Mouse (Mus musculus) brain, adult 2 months (tissue): ENCODE measurements at regions not wholly inside any gene's neighbourhood (a gene's known extent, or its start where the extent isn't known, plus 50 kb on each side); places are given as distances from the start of the nearest gene placed in this dataset.

Experiments
- DNase-seq: peaks from one replicate; pipeline ENCODE4 v3.0.0; 2011; ENCODE audit warnings: low read depth, low spot score

DNA sequence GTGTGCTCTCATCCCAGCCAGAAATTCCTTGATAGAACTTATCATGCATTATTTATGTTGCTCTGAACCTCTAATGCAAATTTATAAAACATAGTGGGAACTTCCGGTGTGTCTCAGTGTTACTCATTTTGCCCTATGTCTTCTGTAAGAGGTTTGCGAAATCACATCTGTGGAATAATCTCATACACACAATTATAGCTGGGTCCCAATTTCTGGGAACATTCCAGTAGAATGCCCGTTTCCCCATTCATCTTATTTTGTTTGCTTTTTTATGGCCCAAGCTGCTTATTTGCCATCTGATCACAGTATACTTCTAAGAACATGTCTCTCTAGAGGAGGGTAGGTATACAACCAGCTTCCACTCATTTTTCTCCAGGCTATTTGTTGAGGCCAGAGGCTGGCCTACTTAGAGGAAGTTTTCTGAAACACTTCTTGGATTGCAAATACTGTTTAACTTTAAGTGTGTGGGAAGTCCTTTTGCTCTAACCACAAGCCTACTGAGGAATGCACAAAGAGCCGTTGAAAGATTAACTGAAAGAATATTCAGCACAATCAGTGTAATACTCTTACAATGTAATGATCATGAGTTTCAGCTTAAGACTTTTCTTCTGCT, 474.1 kb upstream of the Slit2 start:
- no peak for DNase-seq

DNA sequence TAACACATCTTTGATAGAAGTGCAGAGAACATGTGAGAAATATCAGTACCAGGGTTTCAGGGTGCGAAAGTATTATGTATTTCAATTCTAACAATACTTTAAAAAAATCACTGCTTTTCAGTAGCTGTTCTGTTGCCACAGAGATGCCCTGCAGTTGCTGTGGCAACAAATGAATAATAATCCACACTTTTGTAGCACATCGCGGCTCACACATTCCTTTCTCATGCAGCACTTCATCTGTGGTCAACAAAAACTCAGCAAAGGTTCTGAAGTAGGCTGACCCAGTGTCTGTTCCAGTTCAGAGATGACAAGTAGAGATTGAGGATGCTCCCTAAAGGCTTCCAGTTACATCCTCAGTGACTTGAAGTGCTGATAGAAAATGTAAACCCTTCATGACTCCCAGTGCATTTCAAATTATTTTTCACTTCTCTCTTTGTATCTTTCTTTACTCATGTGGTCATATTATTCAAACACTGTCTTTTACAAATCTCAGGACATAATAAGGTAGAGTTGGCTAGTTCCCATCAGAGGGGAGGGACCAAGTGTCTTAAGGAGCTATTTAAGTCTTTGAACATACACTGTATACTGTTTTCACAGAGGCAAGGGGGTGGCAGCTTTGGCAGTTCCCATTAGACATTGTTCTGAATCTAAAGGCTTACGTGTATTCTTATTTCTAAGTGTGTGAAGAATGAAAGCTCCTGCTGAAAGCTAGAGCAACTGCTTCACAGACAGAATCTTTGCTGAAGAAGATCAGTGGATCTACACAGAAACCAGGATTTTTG, 460.6 kb upstream of the Slit2 start:
- peak; percentile 40 for DNase-seq

DNA sequence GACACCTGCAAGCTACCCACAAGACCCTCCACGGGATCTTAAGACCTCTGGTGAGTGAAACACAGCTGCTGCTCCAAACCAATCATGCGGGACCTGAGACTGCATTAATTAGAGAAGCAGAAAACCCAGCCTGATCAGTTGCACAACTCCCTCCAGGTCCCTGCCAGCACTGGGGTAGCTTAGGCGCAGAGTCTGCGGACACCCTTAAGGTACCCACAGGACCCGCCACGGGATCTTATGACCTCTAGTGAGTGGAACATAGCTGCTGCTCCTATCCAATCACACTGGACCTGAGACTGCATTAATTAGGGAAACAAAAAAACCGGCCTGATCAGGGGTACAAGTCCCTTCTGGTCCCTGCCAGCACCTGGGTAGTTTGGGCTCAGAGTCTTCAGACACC, 454.3 kb upstream of the Slit2 start:
- DNase-seq = no peak

DNA sequence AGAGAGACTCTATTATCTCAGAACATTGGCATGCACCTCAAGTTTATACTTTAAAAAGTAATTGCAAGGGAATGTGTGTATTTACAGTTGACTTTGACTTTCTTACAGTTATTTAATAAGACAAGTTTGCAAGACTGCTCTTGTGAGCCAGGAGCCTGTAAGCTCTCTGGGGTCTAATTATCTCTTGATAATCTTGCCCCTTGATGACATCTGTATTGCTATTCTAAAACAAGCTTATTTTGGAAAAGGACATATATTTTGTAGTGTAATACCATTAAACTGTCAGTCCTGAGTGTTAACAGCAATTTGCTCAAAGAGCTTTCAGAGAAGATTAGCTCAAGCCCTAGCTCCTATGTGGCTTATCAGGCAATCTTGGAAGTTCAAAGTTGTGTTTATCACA, 445.4 kb upstream of the Slit2 start:
- DNase-seq = no peak

DNA sequence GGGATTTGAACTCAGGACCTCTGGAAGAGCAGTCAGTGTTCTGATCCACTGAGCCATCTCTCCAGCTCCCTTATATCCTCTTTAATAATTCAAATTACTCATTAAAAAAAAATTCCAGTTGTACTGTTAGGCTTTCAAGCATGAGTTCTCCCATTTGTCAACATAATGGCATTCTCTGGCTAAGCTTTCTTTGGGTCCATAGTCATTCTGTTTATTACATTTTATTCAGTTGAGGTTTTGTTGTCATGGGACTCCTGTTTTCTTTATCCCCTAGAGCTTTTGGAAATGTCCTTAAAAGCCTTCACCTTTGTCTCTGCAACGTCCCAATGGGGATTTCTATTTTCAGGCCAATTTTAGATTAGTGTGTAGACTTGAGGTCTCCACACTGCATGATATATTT, 440.7 kb upstream of the Slit2 start:
- DNase-seq = no peak

DNA sequence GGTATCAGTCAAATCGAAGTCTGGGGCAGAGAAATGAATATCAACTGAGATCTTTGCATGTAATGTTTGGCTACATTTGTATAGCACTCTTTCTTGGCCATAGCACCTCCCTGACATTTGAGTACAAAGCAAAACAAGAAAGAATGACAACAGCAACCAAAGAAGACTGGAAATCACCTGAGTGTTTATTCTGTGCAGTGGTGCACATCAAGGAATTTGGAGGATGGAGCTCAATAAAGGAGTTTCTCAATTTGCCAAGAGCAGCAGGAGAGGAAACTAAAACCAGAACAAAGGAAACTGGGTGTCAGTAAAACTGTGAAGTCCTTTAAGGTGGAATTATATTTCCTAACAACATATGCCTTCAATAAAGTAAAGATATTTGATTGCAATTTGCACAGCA, 426.2 kb upstream of the Slit2 start:
- DNase-seq = no peak

DNA sequence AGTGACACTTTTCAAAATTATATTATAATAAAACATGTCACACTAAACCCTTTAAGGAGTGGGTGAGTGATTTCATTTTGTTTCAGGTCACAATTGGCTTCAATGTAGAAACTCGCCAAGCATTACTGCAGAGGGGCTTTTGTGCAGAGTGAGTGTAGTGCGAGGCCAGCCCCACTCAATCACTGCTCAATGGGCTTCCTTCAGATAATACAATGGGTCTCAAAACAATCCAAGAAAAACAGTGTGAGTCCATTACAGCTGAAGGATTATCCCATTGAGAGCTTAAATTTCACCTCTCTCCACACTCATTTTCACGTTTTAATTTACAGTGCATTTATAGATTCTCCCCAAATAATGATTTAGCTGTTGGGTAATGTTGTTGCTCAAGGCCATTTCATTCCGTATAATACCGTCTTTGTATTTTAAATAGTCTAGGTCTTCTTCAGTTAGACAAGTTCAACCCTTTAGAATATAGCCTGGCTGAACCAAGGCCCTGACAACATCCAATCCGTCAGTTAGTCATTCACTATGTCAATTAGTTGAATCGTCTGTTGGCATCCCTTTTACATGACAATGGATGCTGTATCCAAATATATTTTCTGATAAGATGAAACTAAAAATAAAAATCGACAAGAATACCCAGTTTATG, 425.7 kb upstream of the Slit2 start:
- DNase-seq = no peak
